Mouse (Mus musculus): Measurements from ENCODE around the gene Srek1ip1.

- no peak for TF ChIP-seq CTCF (IDR thresholded peaks at IDR 0.05; ENCODE audit: borderline replicate concordance, extremely low read depth, insufficient read depth, insufficient read length)
- no peak for TF ChIP-seq POLR2A (IDR thresholded peaks at IDR 0.05; ENCODE audit: borderline replicate concordance, extremely low read depth, insufficient read depth, insufficient read length, poor library complexity, severe bottlenecking)
Observed at GRCm38 (mm10) chr13:104817696-104818095, 25.4 kb downstream of the Srek1ip1 start.

Data from brain, embryonic 14.5 days (tissue).